Mouse (Mus musculus): ENCODE measurements around the gene Gpatch2. TPM values are rescaled to one million over a fixed set of nuclear protein-coding genes. Genes with fewer than 3 reads are reported as not detected.

Gene Gpatch2
- polyA plus RNA-seq, 1 experiment, result 5.3 TPM

DNA sequence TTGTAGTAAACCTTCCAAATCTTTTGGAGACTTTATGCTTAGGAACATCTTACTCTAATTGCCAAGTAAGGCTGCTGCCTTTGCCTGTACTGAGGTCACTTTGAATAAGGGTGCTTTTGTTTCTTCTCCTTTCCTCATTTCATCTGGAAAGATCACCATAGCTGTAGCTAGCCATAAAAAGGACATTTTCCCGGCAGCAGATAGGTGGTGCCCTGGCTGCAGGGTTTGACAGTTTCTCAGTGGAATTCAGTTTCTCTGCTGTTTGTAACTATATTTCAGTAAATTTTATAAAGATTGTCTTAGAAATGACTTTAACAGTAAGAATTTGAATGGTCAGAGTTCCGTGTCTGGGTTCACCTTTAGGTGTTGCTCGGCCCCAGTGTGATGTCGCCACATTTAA, 43.4 kb downstream of the Gpatch2 start:
- no peak for TF ChIP-seq MAX (IDR thresholded peaks at IDR 0.05; ENCODE audit: low read depth)
- TF ChIP-seq MYOD1 (IDR thresholded peaks at IDR 0.05; ENCODE audit: control insufficient read depth in 1 of 3, insufficient read length in 2 of 3, low read depth in 2 of 3), result no peak
- TF ChIP-seq TCF3 (IDR thresholded peaks at IDR 0.05; ENCODE audit: insufficient read length, low read depth), result no peak
- no peak for TF ChIP-seq TCF12 (IDR thresholded peaks at IDR 0.05; ENCODE audit: insufficient read depth, poor library complexity, severe bottlenecking)
- TF ChIP-seq E2F4 (IDR thresholded peaks at IDR 0.05; ENCODE audit: insufficient read depth), result no peak
- TF ChIP-seq CEBPB (IDR thresholded peaks at IDR 0.05; ENCODE audit: insufficient read depth, poor library complexity, severe bottlenecking), result no peak
- no peak for TF ChIP-seq USF1 (IDR thresholded peaks at IDR 0.05; ENCODE audit: low read depth)
- no peak for TF ChIP-seq POLR2AphosphoS2 (IDR thresholded peaks at IDR 0.05; ENCODE audit: insufficient read length, low read depth)
- TF ChIP-seq SRF (IDR thresholded peaks at IDR 0.05; ENCODE audit: control insufficient read depth, insufficient read length, low read depth), result no peak
- no peak for TF ChIP-seq MYOG (IDR thresholded peaks at IDR 0.05; ENCODE audit: control insufficient read depth in 1 of 3, insufficient read depth in 1 of 3, insufficient read length in 2 of 3, low read depth in 2 of 3)
- no peak for TF ChIP-seq REST (IDR thresholded peaks at IDR 0.05; ENCODE audit: insufficient read depth, insufficient read length)
- TF ChIP-seq POLR2A (IDR thresholded peaks at IDR 0.05; ENCODE audit: insufficient read length, low read depth), result no peak
- H3ac ChIP-seq (ENCODE audit: control insufficient read depth, insufficient read length), result no peak overlapping the region
- no peak overlapping the region for H3K4me2 ChIP-seq (ENCODE audit: low read depth)
- no peak overlapping the region for H3K4me3 ChIP-seq
- H3K79me2 ChIP-seq (ENCODE audit: control insufficient read depth, insufficient read depth), result no peaks in the 10 kb centered on the region
- H3K36me3 ChIP-seq (ENCODE audit: control insufficient read depth, insufficient read depth), result no peaks in the 10 kb centered on the region
- no peaks in the 10 kb centered on the region for H3K27me3 ChIP-seq (ENCODE audit: control insufficient read depth, insufficient read depth, insufficient read length)

DNA sequence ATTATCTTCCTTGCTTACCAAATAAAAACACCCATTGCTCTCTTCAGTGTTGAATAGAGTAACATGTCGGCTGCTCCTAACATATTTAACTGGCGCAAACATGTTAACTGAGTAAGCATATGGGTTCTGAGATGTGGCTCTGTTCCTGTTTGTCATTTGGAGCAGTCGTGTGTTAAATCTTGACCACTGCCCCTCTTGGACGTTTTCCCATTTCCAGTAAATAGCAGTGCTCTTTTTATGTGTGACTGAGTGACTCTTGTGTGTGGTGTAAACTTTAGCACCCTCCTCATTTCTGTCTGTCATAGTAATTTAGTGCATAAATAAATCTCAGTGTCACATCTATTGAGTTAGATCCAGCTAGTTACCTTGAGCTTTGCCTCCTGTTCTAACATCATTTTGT, 52.3 kb downstream of the Gpatch2 start:
- H3K36me3 ChIP-seq (ENCODE audit: control insufficient read depth, insufficient read depth), result no peaks in the 10 kb centered on the region
- no peaks in the 10 kb centered on the region for H3K27me3 ChIP-seq (ENCODE audit: control insufficient read depth, insufficient read depth, insufficient read length)
- no peak overlapping the region for H3K4me3 ChIP-seq
- no peaks in the 10 kb centered on the region for H3K79me2 ChIP-seq (ENCODE audit: control insufficient read depth, insufficient read depth)
- TF ChIP-seq MAX (IDR thresholded peaks at IDR 0.05; ENCODE audit: low read depth) (no peak), TCF12 (IDR thresholded peaks at IDR 0.05; ENCODE audit: insufficient read depth, poor library complexity, severe bottlenecking) (no peak), USF1 (IDR thresholded peaks at IDR 0.05; ENCODE audit: low read depth) (no peak), E2F4 (IDR thresholded peaks at IDR 0.05; ENCODE audit: insufficient read depth) (no peak), MYOD1 (IDR thresholded peaks at IDR 0.05; ENCODE audit: control insufficient read depth in 1 of 3, insufficient read length in 2 of 3, low read depth in 2 of 3) (no peak), CEBPB (IDR thresholded peaks at IDR 0.05; ENCODE audit: insufficient read depth, poor library complexity, severe bottlenecking) (no peak), MYOG (IDR thresholded peaks at IDR 0.05; ENCODE audit: control insufficient read depth in 1 of 3, insufficient read depth in 1 of 3, insufficient read length in 2 of 3, low read depth in 2 of 3) (no peak), REST (IDR thresholded peaks at IDR 0.05; ENCODE audit: insufficient read depth, insufficient read length) (no peak), POLR2AphosphoS2 (IDR thresholded peaks at IDR 0.05; ENCODE audit: insufficient read length, low read depth) (no peak), POLR2A (IDR thresholded peaks at IDR 0.05; ENCODE audit: insufficient read length, low read depth) (no peak)
- no peak overlapping the region for H3ac ChIP-seq (ENCODE audit: control insufficient read depth, insufficient read length)
- no peak overlapping the region for H3K4me2 ChIP-seq (ENCODE audit: low read depth)

DNA sequence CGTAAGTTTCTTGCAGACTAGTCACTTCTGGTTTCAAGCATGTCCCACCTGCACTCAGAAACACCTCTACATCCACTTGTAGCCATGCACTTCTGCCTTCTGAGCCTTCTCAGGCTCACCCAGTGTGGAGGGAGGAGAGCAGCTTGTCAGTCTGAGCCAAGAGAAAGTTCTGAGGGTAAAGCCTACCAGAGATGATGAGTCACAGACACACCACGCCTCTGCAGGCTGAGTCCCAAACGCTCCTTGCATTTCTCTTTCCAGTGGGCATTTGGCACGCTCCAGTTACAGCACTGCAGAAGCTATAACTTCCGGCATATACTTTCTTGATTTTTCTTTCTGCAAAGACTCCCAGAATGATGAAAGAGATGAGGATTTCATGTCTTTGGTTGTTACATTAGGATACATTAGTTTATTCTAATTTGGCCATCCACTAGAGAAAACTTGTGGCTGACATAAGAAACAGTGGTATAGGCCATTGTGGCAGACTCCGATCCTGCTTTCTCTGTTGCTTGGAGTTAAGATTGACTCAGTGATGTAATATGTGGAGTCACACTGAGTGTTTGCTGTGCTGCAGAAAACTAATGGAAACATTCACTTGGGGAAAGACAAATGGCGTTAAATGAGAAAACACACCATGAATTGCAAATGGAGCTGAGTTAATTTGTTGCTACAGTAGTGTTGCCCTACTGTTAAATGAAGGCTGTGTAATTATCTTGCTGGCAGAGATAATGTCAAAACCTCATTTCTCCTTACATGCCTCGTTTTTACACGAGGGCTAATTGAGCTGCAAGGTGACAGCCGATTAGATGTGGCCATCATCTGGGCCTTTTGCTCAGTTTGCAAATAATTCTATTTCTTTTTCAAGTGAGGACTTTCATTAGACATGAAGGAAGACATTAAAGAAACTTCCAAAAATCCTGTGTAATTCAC, 55.3 kb downstream of the Gpatch2 start:
- Histone ChIP-seq H3K36me3 (ENCODE audit: control insufficient read depth, insufficient read depth) (no peaks in the 10 kb centered on the region), H3ac (ENCODE audit: control insufficient read depth, insufficient read length) (no peak overlapping the region), H3K27me3 (ENCODE audit: control insufficient read depth, insufficient read depth, insufficient read length) (no peaks in the 10 kb centered on the region), H3K79me2 (ENCODE audit: control insufficient read depth, insufficient read depth) (no peaks in the 10 kb centered on the region), H3K4me3 (no peak overlapping the region), H3K4me2 (ENCODE audit: low read depth) (peak overlapping the region; percentile 41)
- TF ChIP-seq MYOG (IDR thresholded peaks at IDR 0.05; ENCODE audit: control insufficient read depth in 1 of 3, insufficient read depth in 1 of 3, insufficient read length in 2 of 3, low read depth in 2 of 3) (no peak), REST (IDR thresholded peaks at IDR 0.05; ENCODE audit: insufficient read depth, insufficient read length) (no peak), MAX (IDR thresholded peaks at IDR 0.05; ENCODE audit: low read depth) (no peak), MYOD1 (IDR thresholded peaks at IDR 0.05; ENCODE audit: control insufficient read depth in 1 of 3, insufficient read length in 2 of 3, low read depth in 2 of 3) (no peak), E2F4 (IDR thresholded peaks at IDR 0.05; ENCODE audit: insufficient read depth) (no peak), TCF12 (IDR thresholded peaks at IDR 0.05; ENCODE audit: insufficient read depth, poor library complexity, severe bottlenecking) (no peak), SRF (IDR thresholded peaks at IDR 0.05; ENCODE audit: control insufficient read depth, insufficient read length, low read depth) (no peak), POLR2AphosphoS2 (IDR thresholded peaks at IDR 0.05; ENCODE audit: insufficient read length, low read depth) (no peak), POLR2A (IDR thresholded peaks at IDR 0.05; ENCODE audit: insufficient read length, low read depth) (no peak)

DNA sequence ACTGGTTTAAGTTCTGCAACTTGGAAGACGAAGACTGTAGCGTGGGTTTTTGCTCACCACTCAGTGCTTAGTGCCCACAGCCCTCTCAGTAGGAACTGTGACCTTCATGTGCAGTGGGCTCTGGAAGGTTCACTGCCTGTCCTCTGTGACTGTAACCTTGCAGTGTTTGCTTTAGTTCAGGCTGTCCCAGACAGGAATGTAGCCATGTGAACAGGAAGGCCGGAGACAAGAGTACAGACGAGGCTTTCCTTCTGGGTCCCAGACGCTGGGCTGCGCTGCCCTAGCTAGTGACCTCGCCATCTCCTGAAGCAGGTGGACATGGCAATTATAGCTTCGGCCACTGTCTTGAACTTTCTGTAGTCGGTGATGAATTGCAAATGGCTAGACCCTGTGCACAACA, 62.0 kb downstream of the Gpatch2 start:
- Histone ChIP-seq H3K79me2 (ENCODE audit: control insufficient read depth, insufficient read depth) (no peaks in the 10 kb centered on the region), H3ac (ENCODE audit: control insufficient read depth, insufficient read length) (no peak overlapping the region), H3K36me3 (ENCODE audit: control insufficient read depth, insufficient read depth) (no peaks in the 10 kb centered on the region), H3K4me2 (ENCODE audit: low read depth) (no peak overlapping the region), H3K4me3 (no peak overlapping the region), H3K27me3 (ENCODE audit: control insufficient read depth, insufficient read depth, insufficient read length) (no peaks in the 10 kb centered on the region)
- TF ChIP-seq MYOD1 (IDR thresholded peaks at IDR 0.05; ENCODE audit: control insufficient read depth in 1 of 3, insufficient read length in 2 of 3, low read depth in 2 of 3) (no peak), E2F4 (IDR thresholded peaks at IDR 0.05; ENCODE audit: insufficient read depth) (no peak), USF1 (IDR thresholded peaks at IDR 0.05; ENCODE audit: low read depth) (no peak), CEBPB (IDR thresholded peaks at IDR 0.05; ENCODE audit: insufficient read depth, poor library complexity, severe bottlenecking) (no peak), TCF12 (IDR thresholded peaks at IDR 0.05; ENCODE audit: insufficient read depth, poor library complexity, severe bottlenecking) (no peak), MAX (IDR thresholded peaks at IDR 0.05; ENCODE audit: low read depth) (no peak), MYOG (IDR thresholded peaks at IDR 0.05; ENCODE audit: control insufficient read depth in 1 of 3, insufficient read depth in 1 of 3, insufficient read length in 2 of 3, low read depth in 2 of 3) (no peak), SRF (IDR thresholded peaks at IDR 0.05; ENCODE audit: control insufficient read depth, insufficient read length, low read depth) (no peak), REST (IDR thresholded peaks at IDR 0.05; ENCODE audit: insufficient read depth, insufficient read length) (no peak), POLR2AphosphoS2 (IDR thresholded peaks at IDR 0.05; ENCODE audit: insufficient read length, low read depth) (no peak)

All from myocyte (in vitro differentiated cells).